Mouse (Mus musculus) layer of hippocampus, adult 2 months (tissue): ENCODE results near the gene Hyou1. TPM values are rescaled to one million over a fixed set of nuclear protein-coding genes. Genes with fewer than 3 reads are reported as not detected.
"Not testable (repeated sequence)": the region's sequence is repeated elsewhere in the genome, so short reads cannot be mapped to it uniquely, and the experiment has no call there.

ENCODE experiments used
- DNase-seq, 2 experiments: peaks; one replicate each; pipeline ENCODE4 v3.0.0; 2022; ENCODE audit warnings: low spot score in 2 of 2
- H3K27ac ChIP-seq: fragments of 200-600 bp; 2 replicates; pipeline ENCODE4 v1.8.1; 2022
- H3K4me3 ChIP-seq: fragments of 200-600 bp; 2 replicates; pipeline ENCODE4 v1.8.1; 2022; ENCODE audit warnings: mild to moderate bottlenecking
- CTCF ChIP-seq: fragments of 200-600 bp; conservative IDR thresholded peaks from 2 replicates; pipeline ENCODE4 v1.8.1; 2022; ENCODE audit warnings: antibody characterized with exemption, mild to moderate bottlenecking, moderate library complexity
- total RNA-seq, 2 experiments: library from RNA; stranded (reverse); gene quantifications; 2 replicates each; pipeline ENCODE4 v1.2.3; 2021

Gene Hyou1
- total RNA-seq, 2 experiments from 2014 or later = 113 to 127 TPM

DNA sequence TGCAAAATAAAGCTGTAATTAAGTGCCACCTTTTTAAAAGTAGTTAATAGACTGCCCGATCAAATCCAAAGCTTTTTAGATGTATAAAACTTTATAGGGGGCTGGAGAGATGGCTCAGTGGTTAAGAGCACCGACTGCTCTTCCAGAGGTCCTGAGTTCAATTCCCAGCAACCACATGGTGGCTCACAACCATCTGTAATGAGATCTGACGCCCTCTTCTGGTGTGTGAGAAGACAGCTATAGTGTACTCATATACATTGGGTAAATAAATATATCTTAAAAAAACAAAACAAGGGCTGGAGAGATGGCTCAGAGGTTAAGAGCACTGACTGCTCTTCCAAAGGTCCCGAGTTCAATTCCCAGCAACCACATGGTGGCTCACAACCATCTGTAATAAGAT, 17.4 kb upstream of the Hyou1 start:
- Histone ChIP-seq H3K27ac (peak overlapping the region; percentile 94), H3K4me3 (peak overlapping the region; percentile 98)
- peak; percentile 17; the same call in 1 of the 2 replicates for TF ChIP-seq CTCF
- not testable (repeated sequence) for DNase-seq

- no peak overlapping the region for H3K4me3 ChIP-seq
- no peak overlapping the region for H3K27ac ChIP-seq
- DNase-seq = no peak
- peak; percentile 70 for TF ChIP-seq CTCF
Measured at GRCm38 (mm10) chr9:44364480-44364879, 14.8 kb upstream of the Hyou1 start.

GRCm38 (mm10) chr9:44373386-44373785, 5.9 kb upstream of the Hyou1 start:
- no peak overlapping the region for H3K27ac ChIP-seq
- no peak for DNase-seq
- no peak for TF ChIP-seq CTCF
- H3K4me3 ChIP-seq = no peak overlapping the region

GRCm38 (mm10) chr9:44376141-44376540, 3.1 kb upstream of the Hyou1 start:
- no peak for TF ChIP-seq CTCF
- DNase-seq = no peak
- Histone ChIP-seq H3K27ac (no peak overlapping the region), H3K4me3 (no peak overlapping the region)

DNA sequence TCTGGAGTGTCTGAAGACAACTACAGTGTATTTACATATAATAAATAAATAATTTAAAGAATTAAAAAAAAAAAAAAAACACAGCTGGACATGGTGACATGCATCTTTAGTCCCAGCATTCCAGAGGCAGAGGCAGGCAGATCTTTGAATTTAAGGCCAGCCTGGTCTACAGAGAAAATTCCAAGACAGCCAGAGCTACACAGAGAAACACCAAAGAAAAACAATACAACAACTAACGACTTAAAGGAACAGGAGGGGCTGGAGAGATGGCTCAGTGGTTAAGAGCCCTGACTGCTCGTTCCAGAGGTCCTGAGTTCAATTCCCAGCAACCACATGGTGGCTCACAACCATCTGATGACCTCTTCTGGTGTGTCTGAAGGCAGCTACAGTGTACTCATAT, 2.0 kb upstream of the Hyou1 start:
- H3K27ac ChIP-seq, H3K4me3 ChIP-seq, DNase-seq: not testable (repeated sequence)

DNA sequence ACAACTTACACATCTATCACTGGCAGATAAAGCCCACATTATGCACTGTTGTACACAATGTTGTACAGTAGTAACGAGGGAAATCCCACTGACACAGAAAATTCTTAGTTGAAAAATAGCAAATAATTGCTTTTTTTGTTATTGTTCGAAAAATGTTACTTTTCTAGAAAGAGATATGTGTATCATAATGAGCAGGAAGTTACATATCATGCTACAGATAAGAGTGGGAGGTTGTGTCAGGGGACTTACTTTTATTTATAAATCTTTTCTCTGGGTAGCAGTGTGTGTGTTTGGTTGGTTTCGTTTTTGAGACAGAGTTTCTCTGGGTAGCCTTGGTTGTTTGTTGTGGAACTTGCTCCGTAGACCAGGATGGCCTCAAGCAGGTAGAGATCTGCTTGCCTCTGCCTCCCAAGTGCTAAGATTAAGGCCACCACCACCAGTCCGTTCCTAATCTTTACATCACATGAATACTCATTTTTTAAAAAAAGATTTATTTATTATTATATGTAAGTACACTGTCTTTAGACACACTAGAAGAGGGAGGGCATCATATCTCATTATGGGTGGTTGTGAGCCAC, 1.0 kb upstream of the Hyou1 start:
- peak overlapping the region; percentile 75 for H3K4me3 ChIP-seq
- H3K27ac ChIP-seq = peak overlapping the region; percentile 91
- no peak for DNase-seq
- TF ChIP-seq CTCF = no peak

- Histone ChIP-seq H3K27ac (peak overlapping the region; percentile 91), H3K4me3 (peak overlapping the region; percentile 75)
- no peak for DNase-seq
- TF ChIP-seq CTCF = no peak
Measured at GRCm38 (mm10) chr9:44379862-44380261, 572 bp downstream of the Hyou1 start.

- H3K4me3 ChIP-seq = no peak overlapping the region
- no peak for TF ChIP-seq CTCF
- no peak overlapping the region for H3K27ac ChIP-seq
- no peak for DNase-seq
Measured at GRCm38 (mm10) chr9:44384596-44384995, 5.3 kb downstream of the Hyou1 start.

DNA sequence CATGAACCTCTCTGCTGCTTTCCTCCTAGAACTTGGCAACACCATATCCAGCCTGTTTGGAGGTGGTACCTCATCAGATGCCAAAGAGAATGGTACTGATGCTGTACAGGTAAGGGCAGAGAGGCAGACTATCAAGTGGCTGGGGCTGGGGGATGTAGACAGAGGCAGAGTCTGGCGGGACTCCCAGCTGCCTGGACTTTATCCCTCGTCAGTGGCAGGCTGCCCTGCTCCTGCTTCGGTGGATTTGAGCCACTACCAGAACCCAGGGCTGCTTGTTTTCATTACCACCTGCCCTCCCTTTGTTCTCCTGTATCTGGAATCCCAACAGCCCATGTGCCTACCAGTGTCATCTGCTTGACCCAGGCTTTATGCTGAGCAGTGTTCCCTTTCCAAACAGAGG, 7.9 kb downstream of the Hyou1 start:
- Histone ChIP-seq H3K4me3 (no peak overlapping the region), H3K27ac (no peak overlapping the region)
- no peak for TF ChIP-seq CTCF
- DNase-seq = no peak

DNA sequence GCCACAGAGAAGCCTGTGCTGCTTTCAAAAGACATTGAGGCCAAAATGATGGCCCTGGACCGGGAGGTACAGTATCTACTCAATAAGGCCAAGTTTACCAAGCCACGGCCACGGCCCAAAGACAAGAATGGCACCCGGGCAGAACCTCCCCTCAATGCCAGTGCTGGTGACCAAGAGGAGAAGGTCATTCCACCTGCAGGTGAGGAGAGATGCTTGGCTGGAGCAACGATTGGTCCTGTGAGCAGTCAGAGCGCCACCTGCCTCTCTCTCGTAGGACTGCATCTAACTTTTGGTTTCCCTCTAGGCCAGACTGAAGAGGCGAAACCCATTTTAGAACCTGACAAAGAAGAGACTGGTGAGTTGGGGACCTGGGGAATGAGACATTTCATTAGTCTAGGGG, 10.0 kb downstream of the Hyou1 start:
- Histone ChIP-seq H3K4me3 (no peak overlapping the region), H3K27ac (no peak overlapping the region)
- TF ChIP-seq CTCF = peak; percentile 87
- peak in 1 of 2 experiments; percentile 44 for DNase-seq

GRCm38 (mm10) chr9:44391466-44391865, 12.2 kb downstream of the Hyou1 start:
- H3K27ac ChIP-seq = no peak overlapping the region
- TF ChIP-seq CTCF = peak; percentile 90
- DNase-seq = peak in 1 of 2 experiments; percentile 76

DNA sequence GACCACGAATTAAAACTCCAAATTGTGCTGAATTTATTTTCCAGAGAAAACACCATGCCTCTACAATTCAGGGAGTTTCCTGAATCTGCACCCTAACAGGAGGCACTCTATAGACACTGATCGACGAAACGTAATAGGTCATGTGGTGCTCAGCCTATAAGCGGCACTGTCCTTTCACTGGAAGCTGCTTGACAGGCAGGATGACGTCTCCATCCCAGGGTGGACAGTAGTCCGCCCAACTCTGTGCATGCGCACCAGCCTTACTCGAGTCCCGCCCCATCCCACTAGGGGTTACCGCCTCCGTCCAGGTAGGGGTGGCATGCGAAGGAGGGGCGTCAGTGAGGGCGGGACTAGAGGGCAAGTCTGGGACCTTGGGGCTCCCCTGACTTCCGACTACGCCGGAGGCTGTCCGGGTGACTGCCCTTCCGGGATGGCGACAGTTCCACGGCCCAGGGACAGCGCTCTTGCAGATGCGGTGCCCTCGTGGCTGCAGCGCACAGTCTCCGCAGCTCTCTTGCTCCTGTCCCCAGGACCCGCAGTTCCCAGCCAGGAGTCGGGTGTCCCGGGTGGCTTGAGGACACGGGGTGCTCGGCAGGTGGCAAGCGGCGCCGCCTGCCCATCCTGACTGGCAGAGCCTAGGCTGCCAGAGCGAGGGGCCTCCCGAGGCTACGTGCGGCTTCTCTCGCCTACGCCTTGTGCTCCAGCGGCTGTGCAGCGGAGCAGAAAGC, 17.6 kb downstream of the Hyou1 start, which contains the start of gene Slc37a4:
Gene Slc37a4, plus strand, starts transcription at position 169 of the 728 bp plus-strand sequence.
- peak within 1 kb of the TSS; percentile 95 for H3K27ac ChIP-seq
- peak; percentile 82 to 93 for DNase-seq
- H3K4me3 ChIP-seq = peak within 1 kb of the TSS; percentile 69
- peak; percentile 35 for TF ChIP-seq CTCF

More at GRCm38 (mm10) chr9:44391466-44391865, 12.2 kb downstream of the Hyou1 start:
- no peak overlapping the region for H3K4me3 ChIP-seq

GRCm38 (mm10) chr9:44398087-44398486, 18.8 kb downstream of the Hyou1 start:
- no peak for DNase-seq
- peak; percentile 37; the same call in 1 of the 2 replicates for TF ChIP-seq CTCF
- peak overlapping the region; percentile 69 for H3K4me3 ChIP-seq
- peak overlapping the region; percentile 95 for H3K27ac ChIP-seq

GRCm38 (mm10) chr9:44398551-44398950, 19.3 kb downstream of the Hyou1 start:
- Histone ChIP-seq H3K4me3 (peak overlapping the region; percentile 69), H3K27ac (peak overlapping the region; percentile 95)
- TF ChIP-seq CTCF = no peak
- DNase-seq = no peak
